Mouse (Mus musculus) lung, postnatal 36 days (tissue): ENCODE results near the gene Rhot2.

Experiments
- DNase-seq: peaks from one replicate; pipeline ENCODE4 v3.0.0; 2022; ENCODE audit warnings: mixed read lengths

Gene Rhot2

DNA sequence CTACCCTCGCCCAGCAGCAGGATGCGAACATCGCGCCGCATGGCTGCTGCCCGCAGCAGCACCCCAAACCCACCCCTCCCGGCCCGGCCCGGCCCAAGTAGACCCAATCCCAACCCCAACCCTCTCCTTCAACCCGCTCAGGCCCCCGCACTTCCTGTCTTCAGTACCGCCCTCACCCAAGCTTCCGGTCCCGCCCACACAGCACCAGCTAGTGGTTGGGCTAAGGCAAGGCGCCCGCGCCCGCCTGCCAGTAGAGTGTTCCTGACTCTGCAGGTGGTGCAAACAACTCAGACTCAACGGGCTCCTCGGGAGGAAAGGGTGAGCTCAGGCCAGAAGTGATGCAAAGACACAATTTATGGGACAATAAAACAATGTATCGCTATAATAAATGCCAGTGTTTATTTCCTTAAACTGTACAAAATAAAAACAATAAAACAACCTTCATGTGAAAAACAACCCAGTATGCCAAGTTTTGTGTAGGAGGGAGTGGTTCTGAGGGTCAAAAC lies at the start of gene Rhot2:
Gene Rhot2, minus strand, starts transcription at position 456 of the 506 bp plus-strand sequence.
- DNase-seq: peak; percentile 98

DNA sequence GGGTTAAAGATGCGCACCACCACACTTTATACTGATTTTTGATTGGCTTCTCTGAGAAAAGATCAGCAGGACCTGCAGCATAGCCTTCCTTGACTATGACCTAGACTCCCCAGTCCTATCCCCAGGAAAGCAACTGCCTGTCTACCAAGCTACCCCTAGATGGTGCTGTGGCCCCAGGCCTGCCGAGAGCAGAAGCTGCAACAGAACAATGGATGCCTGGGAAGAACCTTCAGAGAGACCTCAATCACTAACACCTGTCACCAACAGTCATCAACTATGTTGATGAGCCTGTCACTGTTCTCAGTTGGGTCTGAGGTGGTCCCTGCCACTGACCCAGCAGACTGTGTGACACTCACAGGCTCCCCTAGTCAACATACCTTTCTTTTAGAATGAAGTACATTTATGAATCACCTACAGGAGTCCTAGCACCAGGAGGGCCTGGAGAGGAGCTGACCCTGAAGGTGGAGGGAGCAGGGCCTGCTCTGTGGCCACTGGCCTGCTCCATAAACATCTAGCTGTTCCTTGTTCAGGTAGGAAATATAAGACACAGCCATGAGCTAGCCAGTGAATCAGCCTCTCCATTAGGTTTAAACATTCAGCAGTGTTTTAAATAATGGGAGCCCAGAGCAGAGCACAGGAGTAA lies 49.4 kb upstream of the Rhot2 start:
- DNase-seq: peak; percentile 79

DNA sequence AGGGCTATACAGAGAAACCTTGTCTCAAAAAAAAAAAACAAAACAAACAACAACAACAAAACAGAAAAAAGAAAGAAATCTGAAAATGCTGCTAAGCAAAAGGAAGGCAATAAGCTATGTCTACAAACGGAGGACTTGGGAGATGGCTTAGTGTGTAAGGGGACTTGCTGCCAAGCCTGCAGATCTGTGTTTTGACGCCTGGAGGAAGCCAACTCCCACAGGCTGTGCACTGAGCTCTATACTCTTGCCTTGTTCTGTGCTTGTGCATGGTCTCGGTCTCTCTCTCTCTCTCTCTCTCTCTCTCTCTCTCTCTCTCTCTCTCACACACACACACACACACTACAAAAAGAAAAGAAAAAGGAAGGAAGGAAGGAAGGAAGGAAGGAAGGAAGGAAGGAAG lies 44.2 kb upstream of the Rhot2 start:
- DNase-seq: no peak

DNA sequence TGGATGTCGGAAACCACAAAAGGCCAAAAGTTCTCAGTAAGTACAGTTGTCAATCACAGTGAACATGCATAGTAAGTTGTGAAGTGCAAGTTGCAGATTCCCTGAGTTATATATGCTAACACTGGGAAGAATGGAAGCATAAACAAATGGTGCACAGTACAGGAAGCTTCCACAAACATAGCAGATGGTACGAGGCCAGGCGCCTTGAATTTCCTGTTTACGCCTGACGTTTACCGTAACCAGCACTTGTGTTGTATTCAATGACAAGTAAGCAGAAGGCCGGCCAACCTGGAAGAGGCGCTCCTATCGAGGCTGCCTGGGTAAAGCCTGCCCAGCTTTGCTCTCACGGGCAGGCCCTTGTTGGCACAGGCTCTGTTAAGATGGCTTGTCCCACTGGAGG lies 42.8 kb upstream of the Rhot2 start:
- peak; percentile 72 for DNase-seq

DNA sequence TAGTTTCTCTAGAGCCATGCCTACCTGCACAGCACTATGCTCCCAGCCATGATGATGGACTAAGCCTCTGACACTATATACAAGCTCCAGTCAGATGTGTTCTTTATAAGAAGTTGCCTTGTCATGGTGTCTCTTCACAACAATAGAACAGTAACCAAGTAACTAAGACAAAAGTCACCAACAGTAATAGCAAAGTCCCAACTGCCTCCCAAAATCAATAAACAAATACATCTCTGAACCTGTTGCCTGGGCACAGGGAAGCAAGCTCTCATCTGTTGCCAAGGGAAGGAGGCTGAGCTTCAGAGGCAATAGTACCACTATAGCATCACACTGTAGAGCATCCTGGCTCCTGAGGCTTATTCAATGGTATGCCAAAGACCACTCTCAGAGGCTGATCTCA lies 42.2 kb upstream of the Rhot2 start:
- DNase-seq: no peak

DNA sequence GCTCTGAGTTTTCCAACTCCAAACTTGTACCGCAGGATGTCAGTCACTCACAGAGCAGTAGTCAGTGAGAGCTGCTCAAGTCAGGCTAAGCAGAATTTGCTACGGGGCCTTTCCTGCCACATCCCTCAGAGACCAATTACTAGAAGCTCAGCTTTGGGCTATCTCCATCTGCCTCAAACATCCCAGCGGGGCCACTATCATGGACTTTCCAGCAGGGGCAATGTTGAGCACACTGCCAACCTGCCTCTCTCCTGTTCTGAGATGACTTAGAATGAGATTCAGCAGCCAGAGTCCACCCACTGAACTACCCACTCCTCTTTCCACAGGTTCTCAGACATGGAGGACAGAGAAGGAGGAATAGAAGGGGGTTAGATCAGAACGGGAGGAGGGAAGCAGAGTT lies 41.0 kb upstream of the Rhot2 start:
- no peak for DNase-seq

DNA sequence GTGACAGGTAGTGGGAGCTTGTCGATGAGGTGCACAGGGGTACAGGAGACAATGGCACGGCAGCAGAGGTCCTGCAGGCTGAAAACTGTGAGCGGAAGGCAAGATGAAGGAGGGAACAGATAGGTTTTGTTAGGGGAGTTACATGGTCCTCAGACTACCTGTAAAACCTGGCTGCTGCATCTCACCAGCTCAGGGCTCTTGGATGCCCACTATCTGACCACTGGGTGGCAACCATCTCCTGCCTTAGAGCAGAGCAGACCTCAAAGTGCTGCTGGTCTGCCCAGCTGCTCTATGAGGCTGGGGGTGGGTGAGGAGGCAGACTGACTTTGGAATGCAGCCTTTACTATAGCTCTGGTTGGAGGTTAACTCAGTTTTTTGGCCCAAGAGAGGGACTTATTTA lies 39.2 kb upstream of the Rhot2 start:
- no peak for DNase-seq

DNA sequence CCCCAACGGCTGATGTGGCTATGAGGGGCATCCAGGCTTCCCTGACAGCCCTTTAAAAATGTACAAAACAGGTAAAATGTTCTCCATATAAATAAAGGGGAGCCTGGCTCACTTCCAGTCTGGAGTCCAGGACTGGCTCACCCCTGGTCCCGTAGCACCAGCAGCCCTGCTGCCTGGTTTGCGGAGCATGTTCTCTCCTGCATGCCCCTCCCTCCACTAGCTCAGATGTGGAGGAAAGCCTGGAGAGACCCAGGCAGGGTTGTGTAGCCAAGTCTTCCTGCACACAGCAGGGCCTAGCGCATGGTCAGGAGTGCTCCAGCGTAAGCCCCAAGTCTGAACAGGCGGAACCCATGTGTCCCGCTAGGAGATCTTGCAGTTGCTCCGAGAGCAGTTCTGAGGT lies 38.6 kb upstream of the Rhot2 start:
- no peak for DNase-seq

DNA sequence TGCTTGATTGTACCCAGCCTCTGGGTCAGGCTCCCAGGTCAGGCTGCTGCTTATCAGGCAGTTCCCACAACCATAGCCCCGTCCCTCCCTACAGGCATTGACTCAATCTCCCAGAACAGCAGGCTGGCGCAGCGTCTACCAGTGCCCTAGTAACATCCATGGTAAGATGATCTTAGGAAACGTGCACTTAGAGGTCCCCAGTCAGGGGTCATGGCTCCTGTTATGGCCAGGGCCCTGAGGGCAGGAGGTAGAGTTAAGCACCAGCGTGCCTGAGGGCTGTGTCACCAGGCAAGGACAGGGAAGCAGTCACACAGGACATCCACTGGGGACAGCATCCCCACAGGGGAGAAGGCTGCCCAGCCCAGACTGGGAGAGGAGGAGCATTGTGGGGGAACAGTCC lies 37.7 kb upstream of the Rhot2 start:
- DNase-seq: no peak

DNA sequence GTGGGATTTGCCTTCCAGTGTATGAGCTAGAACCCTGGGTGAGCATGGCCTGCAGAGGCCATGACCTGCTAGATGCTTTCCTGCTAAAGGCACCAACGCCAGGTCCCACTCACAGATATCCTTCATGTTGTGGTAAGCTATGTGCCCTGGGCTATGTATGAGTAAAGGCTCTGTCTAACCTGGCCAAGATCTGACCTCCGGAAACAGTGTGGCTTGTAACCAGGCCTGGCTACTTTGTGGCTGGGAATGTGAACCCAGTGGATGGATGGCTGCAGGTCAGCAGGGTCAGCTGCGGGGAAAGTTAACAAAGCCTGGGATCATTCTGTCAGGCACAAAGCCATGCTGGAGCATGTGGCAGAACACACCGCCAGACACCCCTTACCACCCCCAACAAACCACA lies 37.0 kb upstream of the Rhot2 start:
- no peak for DNase-seq

DNA sequence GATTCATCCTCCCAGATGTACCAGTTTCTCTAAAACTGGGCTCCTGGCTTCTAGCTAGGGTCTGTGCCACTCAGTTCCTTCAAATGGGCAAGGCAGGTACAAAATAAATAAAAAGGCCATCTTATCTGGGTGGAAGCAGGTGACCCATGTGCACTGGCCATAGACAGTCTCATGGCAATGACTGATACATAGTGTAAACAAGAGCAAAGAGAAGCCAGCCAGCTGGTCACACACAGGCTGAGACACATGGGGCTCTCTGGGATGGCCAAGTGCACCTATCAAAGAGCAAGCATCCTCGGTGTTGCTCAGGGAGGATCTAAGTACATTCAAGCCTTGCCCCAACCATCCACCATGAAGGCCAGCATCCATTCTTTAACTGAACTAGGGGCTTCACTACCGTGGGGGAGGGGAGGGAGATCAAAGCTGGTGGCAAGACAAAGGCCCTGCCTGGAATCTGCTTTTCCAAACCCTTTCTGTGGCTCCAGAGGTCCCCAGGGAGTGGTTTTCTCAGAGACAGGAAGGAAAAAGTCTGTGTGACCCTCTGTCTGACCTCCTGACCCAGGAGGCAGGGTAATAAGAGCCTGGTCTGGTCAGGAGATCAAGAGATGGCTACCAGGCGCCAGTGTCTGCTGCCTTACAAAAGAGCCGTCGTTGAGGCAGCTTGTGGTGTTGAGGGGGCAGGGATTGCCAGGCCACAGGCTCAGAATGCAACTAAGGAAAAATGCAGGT lies 36.4 kb upstream of the Rhot2 start:
- DNase-seq: no peak

DNA sequence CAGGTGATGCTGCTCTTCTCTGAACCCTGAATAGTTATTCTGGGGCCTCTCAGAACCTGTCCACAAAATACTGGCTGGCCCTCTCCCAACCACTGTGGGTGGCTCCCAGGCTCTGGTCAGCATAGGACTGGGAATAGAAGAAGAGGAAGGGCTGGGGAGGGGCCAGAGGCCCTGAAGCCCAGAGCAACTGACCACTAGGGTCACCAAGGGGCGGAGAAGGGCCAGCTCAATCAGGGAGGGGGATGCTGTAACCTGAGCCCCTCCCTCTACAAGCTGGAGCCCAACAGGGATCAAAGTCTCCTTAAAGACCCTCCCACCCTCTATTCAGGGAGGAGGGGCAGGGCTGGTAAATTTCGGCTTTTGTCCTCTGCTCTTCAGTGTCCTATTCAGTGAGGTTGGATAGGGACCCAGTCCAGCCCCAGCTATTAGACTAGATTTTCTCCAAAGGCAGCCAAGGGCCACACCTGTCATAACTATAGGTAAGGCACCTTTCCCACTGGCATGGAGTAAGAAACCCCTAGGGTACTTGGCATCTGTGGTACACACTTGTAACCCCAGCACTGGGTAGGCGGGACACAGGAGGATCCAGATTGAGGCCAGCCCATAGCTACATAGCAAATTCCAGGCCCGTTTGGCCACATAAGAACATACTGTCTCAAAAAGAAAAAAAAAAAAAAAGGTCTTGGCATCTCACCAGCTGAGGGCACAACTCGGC lies 35.7 kb upstream of the Rhot2 start, which contains the start of gene Wfikkn1:
Gene Wfikkn1, minus strand, starts transcription at position 663 of the 715 bp plus-strand sequence.
- no peak for DNase-seq

DNA sequence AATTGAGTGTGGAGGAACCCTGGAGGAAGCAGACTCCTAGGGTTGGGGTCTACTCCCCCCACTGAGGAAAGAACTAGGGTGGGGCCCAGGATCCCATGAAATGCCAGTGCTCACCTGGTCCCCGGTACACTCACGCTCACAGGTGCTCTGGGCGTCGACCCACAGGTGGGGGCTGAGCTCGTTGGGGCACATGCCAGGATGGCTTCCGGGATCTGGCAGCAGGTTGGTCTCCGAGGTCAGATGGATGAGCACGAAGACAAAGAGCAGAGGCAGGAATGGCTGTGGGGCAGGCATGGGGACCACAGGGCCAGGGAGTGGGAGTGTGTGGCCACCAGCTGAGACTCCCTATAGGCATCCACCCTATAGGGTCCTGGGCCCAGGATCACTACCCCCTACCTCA lies 35.1 kb upstream of the Rhot2 start:
- no peak for DNase-seq

DNA sequence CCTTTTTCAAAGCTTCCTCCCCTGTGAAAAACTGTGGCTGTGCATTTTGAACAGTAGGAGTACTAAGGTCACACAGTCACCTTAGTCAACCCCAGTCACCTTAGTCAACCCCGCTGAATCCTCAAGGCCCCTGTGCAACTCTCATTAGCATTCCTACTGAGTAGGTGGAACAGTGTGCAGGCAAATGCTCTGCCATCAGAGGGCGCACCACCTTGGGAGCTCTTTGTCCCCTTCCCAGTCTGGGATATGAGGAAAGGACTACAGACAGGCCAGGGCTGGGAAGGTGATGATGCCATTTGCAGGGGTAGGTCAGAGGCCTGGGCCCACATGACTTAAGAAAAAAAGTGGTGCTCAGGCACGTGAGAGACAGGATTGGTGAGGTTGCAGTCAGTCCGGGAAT lies 34.6 kb upstream of the Rhot2 start:
- peak; percentile 37 for DNase-seq

DNA sequence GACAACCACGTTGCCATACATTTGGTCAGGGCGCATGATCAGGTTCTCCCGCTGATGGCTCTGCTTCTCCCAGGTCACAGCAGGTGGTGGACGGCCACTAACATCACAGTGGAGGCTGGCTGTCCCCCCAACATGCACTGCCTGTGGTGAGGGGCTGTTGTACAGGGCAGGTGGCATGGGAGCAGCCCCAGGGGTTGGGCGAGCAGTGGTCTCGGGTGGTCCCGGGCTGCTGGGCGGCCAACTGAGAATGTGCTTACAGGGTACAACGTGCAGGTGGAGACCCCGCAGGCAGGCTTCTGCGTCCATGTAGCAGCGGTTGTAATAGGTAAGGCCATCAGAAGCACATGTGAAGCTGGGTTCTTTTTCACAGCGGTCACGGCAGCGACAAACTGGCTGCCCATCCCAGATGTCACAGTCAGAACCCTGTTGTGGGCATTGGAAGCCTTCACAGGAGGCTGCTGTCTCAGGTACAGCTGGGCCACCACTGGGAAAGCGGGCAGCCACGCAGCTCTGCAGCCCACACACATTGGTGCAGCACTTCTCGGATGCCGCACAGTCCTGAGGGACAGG lies 34.0 kb upstream of the Rhot2 start:
- DNase-seq: no peak

DNA sequence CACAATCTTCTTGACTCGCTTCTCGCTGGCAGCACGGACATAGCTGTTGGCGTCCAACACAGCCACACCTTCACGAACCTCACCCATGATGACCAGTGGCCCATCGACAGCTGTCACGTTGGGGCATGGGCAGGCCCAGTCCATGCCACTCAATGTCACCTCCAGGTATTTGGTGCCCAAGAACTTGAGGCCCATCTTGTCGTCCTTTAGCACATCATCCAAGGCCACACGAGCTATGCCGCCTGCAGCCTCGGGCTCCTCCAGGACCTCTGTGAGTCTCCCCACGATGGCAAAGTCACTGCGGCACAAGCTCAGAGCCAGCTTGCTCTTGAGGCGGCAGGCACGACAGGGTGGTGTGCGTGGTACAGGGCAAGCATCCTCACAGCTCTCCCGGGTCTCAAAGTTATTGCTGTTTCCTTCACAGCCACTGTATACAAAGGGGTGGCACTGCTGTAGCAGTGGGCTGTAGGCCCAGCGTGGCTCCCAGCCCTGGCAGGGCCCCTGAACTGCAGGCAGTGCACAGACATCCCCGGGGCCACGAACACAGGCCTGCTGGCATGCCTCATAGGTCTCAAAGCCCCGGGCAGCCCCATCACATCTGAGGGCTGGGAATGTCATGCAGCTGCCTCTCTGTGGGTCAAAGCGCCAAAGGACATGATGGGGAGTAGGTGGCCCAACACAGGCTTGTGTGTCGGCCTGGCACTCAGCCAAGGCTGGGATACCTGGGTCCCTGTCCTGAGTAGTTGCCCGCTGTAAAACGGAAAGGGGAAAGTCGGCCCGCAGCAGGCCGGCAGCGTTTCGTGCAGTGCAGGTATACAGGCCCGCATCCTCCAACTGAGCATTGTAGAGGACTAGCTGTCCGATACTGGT lies 33.3 kb upstream of the Rhot2 start:
- no peak for DNase-seq

DNA sequence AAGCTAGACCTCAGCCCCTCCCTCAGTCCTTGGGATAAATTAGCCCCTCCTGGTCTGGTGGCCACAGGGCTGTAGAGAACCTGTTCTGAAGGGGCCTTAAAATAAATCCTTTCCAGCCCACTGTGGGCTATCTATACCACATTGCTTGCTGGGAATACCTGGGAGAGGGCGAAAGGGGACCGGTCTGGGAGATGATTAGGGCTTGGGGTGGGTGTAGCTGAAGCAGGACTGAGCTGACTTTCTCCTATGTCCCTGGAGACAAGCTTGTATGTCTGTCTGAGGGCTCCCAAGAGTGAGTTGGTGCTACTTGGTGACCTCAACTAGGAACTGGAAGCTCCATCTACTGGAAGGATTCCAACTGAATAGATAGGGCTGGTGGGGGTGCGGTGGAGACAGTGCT lies 32.4 kb upstream of the Rhot2 start:
- DNase-seq: no peak

DNA sequence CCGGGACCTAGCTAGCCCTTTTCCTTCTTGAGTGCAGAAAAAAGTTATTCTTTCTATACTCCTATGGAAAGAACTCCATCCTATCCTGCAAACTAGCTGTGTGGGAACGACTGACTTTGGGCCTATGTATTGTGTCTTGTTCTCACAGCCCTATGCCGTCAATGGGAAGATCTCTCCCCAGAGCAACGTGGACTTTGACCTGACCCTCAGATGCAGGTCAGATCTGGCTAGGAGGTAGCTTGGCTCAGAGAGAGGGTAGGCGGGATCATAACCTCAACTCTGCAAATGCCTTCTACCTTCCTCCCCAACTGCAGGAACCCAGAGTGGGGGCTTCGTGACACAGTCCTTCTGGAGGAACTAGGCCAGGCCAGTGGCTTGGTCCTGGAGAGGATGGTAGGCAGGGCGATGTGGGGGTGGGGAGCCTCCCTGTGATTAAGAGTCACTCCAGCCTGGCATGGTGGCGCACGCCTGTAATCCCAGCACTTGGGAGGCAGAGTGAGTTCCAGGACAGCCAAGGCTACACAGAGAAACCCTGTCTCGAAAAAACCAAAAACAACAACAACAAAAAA lies 31.8 kb upstream of the Rhot2 start:
- no peak for DNase-seq

DNA sequence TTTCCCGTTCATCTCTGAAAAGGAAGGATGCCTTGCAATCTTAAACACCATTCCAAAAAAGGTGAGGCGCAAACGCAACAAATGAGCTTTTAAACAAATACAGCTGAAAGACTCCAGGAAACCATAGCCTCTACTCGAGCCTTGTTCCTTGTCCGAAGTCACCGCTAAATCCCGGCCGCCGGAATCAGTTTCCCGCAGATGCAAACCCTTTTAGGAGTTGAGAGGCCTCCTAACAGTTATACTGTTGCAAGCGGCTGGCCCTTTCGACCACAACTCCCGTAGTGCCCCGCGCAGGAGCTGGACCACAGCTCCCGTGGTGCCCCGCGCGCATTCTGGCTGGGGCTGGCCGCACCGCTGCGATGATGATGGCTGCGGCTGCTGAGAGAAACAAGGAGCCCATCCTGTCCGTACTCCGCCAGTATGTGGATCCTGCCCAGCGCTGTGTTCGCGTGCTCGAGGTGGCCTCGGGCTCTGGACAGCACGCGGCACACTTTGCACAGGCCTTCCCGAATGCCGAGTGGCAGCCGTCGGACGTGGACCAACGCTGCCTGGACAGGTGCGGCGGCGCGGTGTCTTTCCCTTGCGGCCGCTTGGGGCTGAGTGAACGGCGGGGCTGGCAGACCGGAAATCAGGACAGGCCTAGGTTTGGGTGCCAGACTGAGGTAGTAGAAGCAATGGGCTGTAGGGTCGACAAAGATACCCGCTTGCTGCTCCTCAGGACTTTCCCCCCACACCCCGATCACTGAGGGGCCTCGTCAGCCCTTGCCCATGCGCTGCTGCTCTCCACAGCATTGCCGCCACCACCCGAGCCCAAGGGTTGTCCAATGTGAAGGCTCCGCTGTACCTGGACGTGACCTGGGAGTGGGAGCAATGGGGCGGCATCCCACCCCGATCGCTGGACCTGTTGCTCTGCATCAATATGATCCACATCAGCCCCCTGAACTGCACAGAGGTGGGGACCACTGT lies 30.8 kb upstream of the Rhot2 start:
- DNase-seq: peak; percentile 92

DNA sequence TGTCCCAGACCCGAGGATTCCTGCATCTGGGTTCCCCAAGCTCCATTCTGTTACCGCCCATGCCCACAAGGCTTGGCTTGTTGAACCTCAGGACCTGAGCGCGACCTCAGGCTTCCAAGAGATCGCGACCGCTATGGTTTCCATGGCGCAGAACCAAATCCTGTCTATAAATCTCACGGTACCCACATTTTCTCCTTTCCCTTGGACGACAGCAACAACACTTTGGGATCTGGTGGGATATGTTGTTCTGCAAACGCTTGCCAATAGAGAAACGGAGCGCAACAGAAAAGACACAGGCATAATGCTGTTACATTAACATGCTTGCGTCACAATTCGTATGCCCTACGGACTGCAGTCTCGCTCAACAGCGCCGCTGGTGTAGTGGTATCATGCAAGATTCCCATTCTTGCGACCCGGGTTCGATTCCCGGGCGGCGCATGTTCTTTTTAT lies 30.1 kb upstream of the Rhot2 start, which contains the start of gene Mettl26:
Gene Mettl26, plus strand, starts transcription at position 354 of the 450 bp plus-strand sequence.
- peak; percentile 98 for DNase-seq
